Mouse (Mus musculus) embryo, embryonic 10.5 days (tissue): ENCODE measurements at regions not wholly inside any gene's neighbourhood (a gene's known extent, or its start where the extent isn't known, plus 50 kb on each side); places are given as distances from the start of the nearest gene placed in this dataset.
A peak's percentile ranks its signal among the peaks of the same experiment; 100 is the strongest.

ENCODE experiments used
- DNase-seq: peaks from one replicate; pipeline ENCODE4 v3.0.0-alpha.2; 2015; ENCODE audit warnings: low spot score

DNA sequence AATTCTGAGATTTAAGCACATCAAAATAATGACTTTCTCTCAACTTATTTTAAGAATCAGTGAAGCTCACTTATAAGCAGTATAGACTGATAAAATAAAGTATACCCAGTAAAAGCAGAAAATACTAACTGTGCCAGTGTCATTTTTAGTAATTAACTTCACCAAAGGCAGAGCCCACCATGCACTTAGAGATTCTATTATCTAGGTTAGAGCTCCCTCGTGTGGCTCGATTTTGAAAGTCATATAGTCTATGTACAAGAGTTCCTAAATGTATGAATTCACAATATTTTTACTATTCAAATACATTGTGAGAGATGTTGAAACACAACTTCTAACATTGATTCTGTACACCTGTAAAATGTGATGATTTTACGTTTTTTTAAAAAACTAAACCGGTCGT, 589.3 kb downstream of the Kcnj3 start:
- peak; percentile 86 for DNase-seq

DNA sequence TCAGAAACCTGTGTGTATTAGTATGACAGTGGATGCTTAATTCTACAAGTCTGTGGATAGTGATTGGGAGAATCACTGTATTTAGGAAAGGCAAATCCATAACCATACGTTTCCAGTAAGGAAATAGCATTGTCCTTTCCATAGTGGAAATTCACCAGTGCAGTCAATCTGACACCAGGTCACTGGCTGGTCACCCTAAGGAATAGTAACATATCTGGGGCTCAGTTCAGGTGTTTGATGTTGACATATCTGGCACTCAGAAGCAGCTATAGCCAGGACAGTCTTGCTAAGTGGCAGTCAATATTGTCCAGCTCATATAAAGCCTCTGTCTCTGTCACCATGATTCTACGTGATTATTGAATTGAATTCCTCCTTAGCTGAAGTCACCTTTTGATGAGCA, 593.2 kb downstream of the Kcnj3 start:
- no peak for DNase-seq
